Mouse (Mus musculus) forebrain, embryonic 10.5 days (tissue): ENCODE measurements at regions not wholly inside any gene's neighbourhood (a gene's known extent, or its start where the extent isn't known, plus 50 kb on each side); places are given as distances from the start of the nearest gene placed in this dataset.

Experiments
- DNase-seq: peaks from one replicate; pipeline ENCODE4 v3.0.0-alpha.2; 2017; ENCODE audit warnings: low spot score; ENCODE audit errors: extremely low spot score
- H3K27ac ChIP-seq: fragments of 300-500 bp; sonication (generic); 2 replicates; pipeline ENCODE4 v1.5.1; 2016; ENCODE audit warnings: mild to moderate bottlenecking
- H3K27me3 ChIP-seq: fragments of 300-500 bp; sonication (generic); 2 replicates; pipeline ENCODE4 v1.6.1; 2016; ENCODE audit warnings: mild to moderate bottlenecking; ENCODE audit not compliant: poor library complexity, severe bottlenecking
- H3K36me3 ChIP-seq: fragments of 300-500 bp; sonication (generic); replicated peaks from 2 replicates; pipeline ENCODE4 v1.6.1; 2016; ENCODE audit warnings: mild to moderate bottlenecking, moderate library complexity
- H3K4me1 ChIP-seq: fragments of 300-500 bp; sonication (generic); 2 replicates; pipeline ENCODE4 v1.6.1; 2016
- H3K4me3 ChIP-seq: fragments of 300-500 bp; sonication (generic); 2 replicates; pipeline ENCODE4 v1.5.1; 2016; ENCODE audit warnings: mild to moderate bottlenecking, moderate library complexity
- H3K9me3 ChIP-seq: fragments of 300-500 bp; sonication (generic); 2 replicates; pipeline ENCODE4 v1.6.1; 2016; ENCODE audit warnings: mild to moderate bottlenecking, moderate library complexity
- WGBS: fragments of 180-500 bp; shearing (Covaris S2); methylation state at CpG from one replicate; pipeline ENCODE4 v1.1.7; 2016; 5-methylcytosine and 5-hydroxymethylcytosine counted together

- no peak overlapping the region for H3K27ac ChIP-seq
- H3K4me1 ChIP-seq: peaks cover 11% of the 10 kb centered on the region
- H3K4me3 ChIP-seq: no peak overlapping the region
- peaks cover under 1% of the 10 kb centered on the region; the same call in 1 of the 2 replicates for H3K9me3 ChIP-seq
- no peak for DNase-seq
- WGBS: 92% methylated on average over 9 of the region's 9 CpGs
- H3K36me3 ChIP-seq: no peaks in the 10 kb centered on the region
- H3K27me3 ChIP-seq: no peaks in the 10 kb centered on the region
Measured at GRCm38 (mm10) chr1:35814207-35814606, 254.0 kb upstream of the Hs6st1 start.

- no peak for DNase-seq
Measured at GRCm38 (mm10) chr1:35814751-35815150, 253.4 kb upstream of the Hs6st1 start.

GRCm38 (mm10) chr1:35821791-35822190 lies 246.4 kb upstream of the Hs6st1 start:
- 94% methylated on average over 6 of the region's 6 CpGs for WGBS

More at GRCm38 (mm10) chr1:35814751-35815150, 253.4 kb upstream of the Hs6st1 start:
- Histone ChIP-seq H3K4me1 (peaks cover 11% of the 10 kb centered on the region), H3K36me3 (no peaks in the 10 kb centered on the region), H3K27me3 (no peaks in the 10 kb centered on the region), H3K27ac (no peak overlapping the region), H3K4me3 (no peak overlapping the region), H3K9me3 (peaks cover 6% of the 10 kb centered on the region; the same call in 1 of the 2 replicates)
- WGBS: 97% methylated on average over 3 of the region's 3 CpGs

GRCm38 (mm10) chr1:35822376-35823202 lies 245.6 kb upstream of the Hs6st1 start:
- Histone ChIP-seq H3K9me3 (peaks cover 6% of the 10 kb centered on the region; the same call in 1 of the 2 replicates), H3K4me1 (peaks cover 30% of the 10 kb centered on the region), H3K27ac (no peak overlapping the region), H3K27me3 (no peaks in the 10 kb centered on the region), H3K4me3 (no peak overlapping the region), H3K36me3 (no peaks in the 10 kb centered on the region)
- 58% methylated on average over 19 of the region's 19 CpGs for WGBS
- no peak for DNase-seq

More at GRCm38 (mm10) chr1:35821791-35822190, 246.4 kb upstream of the Hs6st1 start:
- Histone ChIP-seq H3K9me3 (peaks cover 6% of the 10 kb centered on the region; the same call in 1 of the 2 replicates), H3K36me3 (no peaks in the 10 kb centered on the region), H3K27me3 (no peaks in the 10 kb centered on the region), H3K27ac (no peak overlapping the region), H3K4me3 (no peak overlapping the region), H3K4me1 (peaks cover 30% of the 10 kb centered on the region)
- no peak for DNase-seq

- no peaks in the 10 kb centered on the region for H3K27me3 ChIP-seq
- peaks cover 6% of the 10 kb centered on the region; the same call in 1 of the 2 replicates for H3K9me3 ChIP-seq
- no peak for DNase-seq
- H3K36me3 ChIP-seq: no peaks in the 10 kb centered on the region
- H3K4me1 ChIP-seq: peaks cover 30% of the 10 kb centered on the region
- H3K4me3 ChIP-seq: no peak overlapping the region
- WGBS: 92% methylated on average over 4 of the region's 4 CpGs
- no peak overlapping the region for H3K27ac ChIP-seq
Measured at GRCm38 (mm10) chr1:35823496-35823895, 244.7 kb upstream of the Hs6st1 start.

GRCm38 (mm10) chr1:35823981-35824880 lies 244.0 kb upstream of the Hs6st1 start:
- whole genome bisulfite sequencing: 68% methylated on average over 23 of the region's 24 CpGs
- Histone ChIP-seq H3K4me1 (peaks cover 30% of the 10 kb centered on the region), H3K9me3 (peaks cover 5% of the 10 kb centered on the region; the same call in 1 of the 2 replicates), H3K27ac (0 out of 2 replicates have a peak overlapping the region, but pooled peaks have one; percentile 27), H3K27me3 (no peaks in the 10 kb centered on the region), H3K36me3 (no peaks in the 10 kb centered on the region), H3K4me3 (no peak overlapping the region)
- no peak for DNase-seq

GRCm38 (mm10) chr1:35825531-35825966 lies 242.7 kb upstream of the Hs6st1 start:
- no peaks in the 10 kb centered on the region for H3K27me3 ChIP-seq
- no peak overlapping the region for H3K27ac ChIP-seq
- H3K9me3 ChIP-seq: no peaks in the 10 kb centered on the region
- no peaks in the 10 kb centered on the region for H3K36me3 ChIP-seq
- H3K4me1 ChIP-seq: peaks cover 28% of the 10 kb centered on the region
- WGBS: 89% methylated on average over 10 of the region's 10 CpGs
- H3K4me3 ChIP-seq: no peak overlapping the region
- DNase-seq: no peak

- no peak for DNase-seq
- Histone ChIP-seq H3K9me3 (no peaks in the 10 kb centered on the region), H3K27ac (no peak overlapping the region), H3K4me3 (no peak overlapping the region), H3K27me3 (no peaks in the 10 kb centered on the region), H3K4me1 (peaks cover 26% of the 10 kb centered on the region), H3K36me3 (no peaks in the 10 kb centered on the region)
- 90% methylated on average over 7 of the region's 7 CpGs for WGBS
Measured at GRCm38 (mm10) chr1:35826575-35827114, 241.6 kb upstream of the Hs6st1 start.

GRCm38 (mm10) chr1:35827471-35827870 lies 240.7 kb upstream of the Hs6st1 start:
- H3K27ac ChIP-seq: no peak overlapping the region
- H3K36me3 ChIP-seq: no peaks in the 10 kb centered on the region
- 71% methylated on average over 3 of the region's 3 CpGs for WGBS
- no peaks in the 10 kb centered on the region for H3K9me3 ChIP-seq
- H3K4me1 ChIP-seq: peaks cover 22% of the 10 kb centered on the region
- no peak for DNase-seq
- H3K27me3 ChIP-seq: no peaks in the 10 kb centered on the region
- H3K4me3 ChIP-seq: no peak overlapping the region

GRCm38 (mm10) chr1:35834180-35834579 lies 234.0 kb upstream of the Hs6st1 start:
- Histone ChIP-seq H3K4me1 (no peaks in the 10 kb centered on the region), H3K4me3 (no peak overlapping the region), H3K27me3 (no peaks in the 10 kb centered on the region), H3K9me3 (no peaks in the 10 kb centered on the region), H3K27ac (no peak overlapping the region), H3K36me3 (no peaks in the 10 kb centered on the region)
- no peak for DNase-seq
- WGBS: 84% methylated on average over 7 of the region's 7 CpGs

GRCm38 (mm10) chr1:35836552-35836951 lies 231.6 kb upstream of the Hs6st1 start:
- 88% methylated on average over 5 of the region's 5 CpGs for WGBS
- no peak for DNase-seq
- Histone ChIP-seq H3K27ac (no peak overlapping the region), H3K27me3 (no peaks in the 10 kb centered on the region), H3K4me1 (no peaks in the 10 kb centered on the region), H3K4me3 (no peak overlapping the region), H3K9me3 (no peaks in the 10 kb centered on the region), H3K36me3 (no peaks in the 10 kb centered on the region)

- Histone ChIP-seq H3K27me3 (no peaks in the 10 kb centered on the region), H3K4me3 (no peak overlapping the region), H3K4me1 (no peaks in the 10 kb centered on the region), H3K9me3 (no peaks in the 10 kb centered on the region), H3K36me3 (no peaks in the 10 kb centered on the region), H3K27ac (no peak overlapping the region)
- no peak for DNase-seq
- 94% methylated on average over 3 of the region's 3 CpGs for WGBS
Measured at GRCm38 (mm10) chr1:35838625-35839024, 229.6 kb upstream of the Hs6st1 start.
